Mouse (Mus musculus) midbrain, embryonic 10.5 days (tissue): ENCODE data around the gene Golga5. TPM values are rescaled to one million over a fixed set of nuclear protein-coding genes. Genes with fewer than 3 reads are reported as not detected.
A peak's percentile ranks its signal among the peaks of the same experiment; 100 is the strongest.

Source experiments
- DNase-seq: peaks from one replicate; pipeline ENCODE4 v3.0.0-alpha.2; 2017; ENCODE audit warnings: low spot score
- H3K27ac ChIP-seq: fragments of 300-500 bp; sonication (generic); replicated peaks from 2 replicates; pipeline ENCODE4 v1.5.1; 2016; ENCODE audit warnings: mild to moderate bottlenecking
- H3K27me3 ChIP-seq: fragments of 300-500 bp; sonication (generic); 2 replicates; pipeline ENCODE4 v1.6.1; 2016; ENCODE audit warnings: low read depth, mild to moderate bottlenecking; ENCODE audit not compliant: poor library complexity, severe bottlenecking
- H3K36me3 ChIP-seq: fragments of 300-500 bp; sonication (generic); 2 replicates; pipeline ENCODE4 v1.6.1; 2016; ENCODE audit warnings: mild to moderate bottlenecking, moderate library complexity
- H3K4me1 ChIP-seq: fragments of 300-500 bp; sonication (generic); 2 replicates; pipeline ENCODE4 v1.6.1; 2016
- H3K4me3 ChIP-seq: fragments of 300-500 bp; sonication (generic); 2 replicates; pipeline ENCODE4 v1.5.1; 2016; ENCODE audit warnings: mild to moderate bottlenecking, moderate library complexity
- H3K9me3 ChIP-seq: fragments of 300-500 bp; sonication (generic); replicated peaks from 2 replicates; pipeline ENCODE4 v1.6.1; 2016; ENCODE audit warnings: mild to moderate bottlenecking
- WGBS: fragments of 180-500 bp; shearing (Covaris S2); methylation state at CpG from one replicate; pipeline ENCODE4 v1.1.7; 2016; 5-methylcytosine and 5-hydroxymethylcytosine counted together
- polyA plus RNA-seq: library from polyadenylated mRNA; unstranded; fragments of >200 nt; fragmentation: Nextera tagmentation; extraction: Ambion mirVana; gene quantifications from 2 replicates; pipeline ENCODE4 v1.2.1, GENCODE M21; 2016

Golga5 gene
- polyA plus RNA-seq, 1 experiment from 2014 or later, result 24.6 TPM

DNA sequence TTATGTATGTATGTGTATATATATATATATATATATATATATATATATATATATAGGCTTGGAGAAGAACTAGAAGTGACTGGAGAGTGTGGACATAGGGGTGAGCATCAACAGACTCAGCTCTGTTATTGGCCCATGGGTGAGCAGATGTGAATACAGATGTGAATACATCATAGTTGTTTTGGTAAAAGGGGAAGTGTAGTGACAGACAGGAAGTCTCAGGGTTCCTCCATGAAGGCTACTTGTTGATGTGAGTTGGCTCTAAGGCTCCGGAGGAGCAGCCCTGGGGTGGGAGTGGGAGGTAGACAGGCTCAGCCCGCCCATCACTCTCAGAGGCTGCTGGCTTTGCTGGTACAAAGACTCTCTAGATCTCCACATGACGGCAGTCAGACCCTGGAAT is 55.3 kb downstream of the Golga5 start:
- WGBS, result 72% methylated on average over 3 of the region's 3 CpGs
- no peak for DNase-seq
- H3K9me3 ChIP-seq, result no peaks in the 10 kb centered on the region
- peaks cover 6% of the 10 kb centered on the region for H3K4me1 ChIP-seq
- no peak overlapping the region for H3K27ac ChIP-seq
- H3K27me3 ChIP-seq, result no peaks in the 10 kb centered on the region
- no peak overlapping the region for H3K4me3 ChIP-seq
- no peaks in the 10 kb centered on the region for H3K36me3 ChIP-seq

- Histone ChIP-seq H3K4me3 (no peak overlapping the region), H3K4me1 (peaks cover 6% of the 10 kb centered on the region), H3K9me3 (no peaks in the 10 kb centered on the region), H3K36me3 (no peaks in the 10 kb centered on the region), H3K27ac (no peak overlapping the region), H3K27me3 (no peaks in the 10 kb centered on the region)
- peak; percentile 28 for DNase-seq
- WGBS, result 24% methylated on average over 6 of the region's 6 CpGs
Measured at GRCm38 (mm10) chr12:102524760-102525159, 55.8 kb downstream of the Golga5 start.

GRCm38 (mm10) chr12:102527989-102528388 is 59.1 kb downstream of the Golga5 start:
- H3K4me1 ChIP-seq, result peaks cover 6% of the 10 kb centered on the region
- WGBS, result 77% methylated on average over 5 of the region's 5 CpGs
- H3K36me3 ChIP-seq, result no peaks in the 10 kb centered on the region
- no peak for DNase-seq
- H3K4me3 ChIP-seq, result no peak overlapping the region
- no peaks in the 10 kb centered on the region for H3K27me3 ChIP-seq
- H3K9me3 ChIP-seq, result no peaks in the 10 kb centered on the region
- no peak overlapping the region for H3K27ac ChIP-seq

GRCm38 (mm10) chr12:102535796-102536195 is 66.9 kb downstream of the Golga5 start:
- Histone ChIP-seq H3K9me3 (no peaks in the 10 kb centered on the region), H3K4me3 (no peak overlapping the region), H3K36me3 (no peaks in the 10 kb centered on the region), H3K27me3 (no peaks in the 10 kb centered on the region), H3K27ac (no peak overlapping the region), H3K4me1 (peaks cover 6% of the 10 kb centered on the region; the same call in 1 of the 2 replicates)
- 46% methylated on average over 1 of the region's 1 CpGs for WGBS
- DNase-seq, result no peak

DNA sequence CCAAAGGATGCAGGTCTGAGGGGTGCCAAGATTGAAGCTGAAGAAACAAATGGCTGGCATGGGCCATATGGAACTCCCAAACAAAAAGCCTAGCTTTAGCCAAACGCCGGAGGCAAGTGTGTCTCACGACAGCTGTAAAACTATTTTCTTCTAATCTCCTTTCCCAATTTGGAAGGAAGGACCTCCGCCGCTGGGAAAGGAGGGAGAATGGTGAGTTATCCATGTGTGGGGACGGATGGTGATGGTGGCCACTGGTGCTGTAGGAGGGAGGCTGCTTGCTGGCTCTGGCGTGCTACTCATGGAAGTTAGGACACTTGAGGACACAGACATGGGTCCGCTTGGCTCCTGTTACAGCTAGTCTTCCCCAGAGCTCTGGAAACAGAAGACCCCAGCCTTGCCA is 71.3 kb downstream of the Golga5 start:
- H3K4me3 ChIP-seq, result no peak overlapping the region
- 85% methylated on average over 8 of the region's 8 CpGs for WGBS
- no peaks in the 10 kb centered on the region for H3K9me3 ChIP-seq
- no peaks in the 10 kb centered on the region for H3K27me3 ChIP-seq
- no peak for DNase-seq
- H3K27ac ChIP-seq, result no peak overlapping the region
- no peaks in the 10 kb centered on the region for H3K4me1 ChIP-seq
- no peaks in the 10 kb centered on the region for H3K36me3 ChIP-seq

- Histone ChIP-seq H3K9me3 (no peaks in the 10 kb centered on the region), H3K27me3 (no peaks in the 10 kb centered on the region), H3K4me3 (no peak overlapping the region), H3K4me1 (no peaks in the 10 kb centered on the region), H3K27ac (no peak overlapping the region), H3K36me3 (no peaks in the 10 kb centered on the region)
- WGBS, result 97% methylated on average over 7 of the region's 7 CpGs
- no peak for DNase-seq
Measured at GRCm38 (mm10) chr12:102541168-102541567, 72.2 kb downstream of the Golga5 start.

GRCm38 (mm10) chr12:102545122-102545521 is 76.2 kb downstream of the Golga5 start:
- Histone ChIP-seq H3K27ac (no peak overlapping the region), H3K36me3 (no peaks in the 10 kb centered on the region), H3K4me3 (no peak overlapping the region), H3K9me3 (no peaks in the 10 kb centered on the region), H3K4me1 (no peaks in the 10 kb centered on the region), H3K27me3 (no peaks in the 10 kb centered on the region)
- WGBS, result 76% methylated on average over 6 of the region's 6 CpGs
- DNase-seq, result no peak

Other genes with a start within 250 kb of the Golga5 start
- gene Rin3, start 186.1 kb upstream of the Golga5 start, polyA plus RNA-seq, result 4.2 and 4.6 TPM in 2 replicates
- gene Lgmn, start 29.3 kb upstream of the Golga5 start, polyA plus RNA-seq, result 46.5 and 50.8 TPM in 2 replicates
- 14.5 and 23.7 TPM in 2 replicates for gene Chga, start 85.8 kb downstream of the Golga5 start, polyA plus RNA-seq
- 16.1 and 16.9 TPM in 2 replicates for gene Itpk1, start 235.8 kb downstream of the Golga5 start, polyA plus RNA-seq